Mouse (Mus musculus) duodenum, adult 2 months (tissue): Measurements from ENCODE around the gene Gm11111. TPM values are rescaled to one million over a fixed set of nuclear protein-coding genes. Genes with fewer than 3 reads are reported as not detected.

Source experiments
- polyA plus RNA-seq: library from polyadenylated mRNA; depleted of rRNA; stranded (reverse); fragments of >200 nt; gene quantifications from 2 replicates; pipeline ENCODE4 v1.2.3, GENCODE M21; 2012; ENCODE audit warnings: low replicate concordance; rRNA removed

The Gm11111 gene
- not detected in 2 replicates for polyA plus RNA-seq

DNA sequence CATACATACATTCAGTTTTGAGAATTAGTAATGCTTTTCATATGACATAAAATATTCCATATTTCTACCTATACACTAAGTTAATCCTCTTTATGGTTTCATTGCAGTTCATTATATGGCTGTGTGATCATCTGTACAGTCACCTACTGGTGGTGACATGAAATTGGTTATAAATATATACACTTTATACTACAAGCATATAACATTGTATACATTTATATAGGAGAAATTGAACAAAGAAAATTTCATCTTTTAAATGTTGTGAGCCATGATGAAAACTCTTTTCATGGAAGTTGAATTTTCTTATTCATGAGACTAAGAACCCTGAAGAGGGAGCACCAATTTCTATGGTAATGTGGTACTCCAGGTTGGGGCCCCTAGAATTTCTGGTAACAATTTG lies at the start of gene Gm11111:
Gene Gm11111 (plus strand): TSS at position 301 of the 400 bp plus-strand sequence.

Other genes starting within 250 kb of the Gm11111 start
- gene Cfap299, start 223.4 kb upstream of the Gm11111 start, polyA plus RNA-seq, result not detected in 2 replicates